ENCODE assay signal across 11 mouse cellular contexts in the genomic region with DNA sequence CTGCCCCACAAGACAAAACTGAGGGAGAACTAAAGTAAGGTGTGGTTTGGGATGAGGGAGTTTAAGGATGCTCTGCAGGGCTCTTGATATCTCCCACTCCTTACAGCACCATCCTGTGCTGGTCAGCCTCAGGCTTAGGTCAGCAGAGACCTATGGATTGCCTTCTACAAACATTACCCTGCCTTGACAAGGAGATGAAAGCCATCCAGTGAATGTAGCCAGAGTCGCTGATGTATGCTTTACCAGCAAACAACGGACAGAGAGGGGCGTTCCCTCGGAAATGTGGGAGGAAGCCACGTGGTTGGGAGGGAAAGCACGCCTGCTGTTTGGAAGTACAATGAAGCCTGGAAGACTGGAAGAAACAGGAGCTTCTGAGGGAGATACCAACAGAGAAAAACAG.
DNase-seq lines count a peak whose midpoint lies in the region; ATAC-seq and TF ChIP-seq lines count a peak whose summit lies in the region.
"Had no signal": no experiment of that assay in that cellular context is flagged by ENCODE, and none has a peak within 500 bp of the region (broad histone marks: within the 10 kb centered on the region; RNA-seq: fewer than 3 reads in every experiment).

No protein-coding gene starts in this region.

- intact Hi-C loops in heart, postnatal 14 days (cut with DNase I), result no loop called here
- intact Hi-C loops in left cerebral cortex, postnatal 36 days (cut with DNase I), result loop anchor here (5.0 kb wide), 1 partner anchor 57 kb away; no protein-coding TSS in a partner anchor

- H3K27ac ChIP-seq in heart, postnatal 0 days (ENCODE audit: low read depth), result no peak overlapping the region
- peak overlapping the region; percentile 77 for H3K27ac ChIP-seq in hindbrain, embryonic 14.5 days
- no peak overlapping the region for H3K27ac ChIP-seq in midbrain, postnatal 0 days (ENCODE audit: low read depth, low read length)

- peaks cover 22% of the 10 kb centered on the region for H3K36me3 ChIP-seq in heart, postnatal 0 days (replicated peaks; ENCODE audit: control insufficient read depth, insufficient read depth, low read length)
- peaks cover 26% of the 10 kb centered on the region for H3K36me3 ChIP-seq in hindbrain, embryonic 14.5 days (replicated peaks; ENCODE audit: control insufficient read depth, insufficient read depth)
- H3K36me3 ChIP-seq in midbrain, postnatal 0 days (ENCODE audit: insufficient read depth, low read length), result peaks cover 21% of the 10 kb centered on the region

- no peak for ATAC-seq in heart, postnatal 0 days (ENCODE audit: insufficient read depth, low read depth)
- peak; percentile 15; the same call in 1 of the 2 replicates for ATAC-seq in hindbrain, embryonic 14.5 days (ENCODE audit: low FRiP score)
- peak; percentile 6; the same call in 1 of the 2 replicates for ATAC-seq in midbrain, postnatal 0 days (ENCODE audit: low FRiP score)
- ATAC-seq: intestine, embryonic 16.5 days had no signal

- WGBS in heart, postnatal 0 days, result 14% methylated on average over 6 of the region's 6 CpGs
- 1% methylated on average over 6 of the region's 6 CpGs for WGBS in hindbrain, embryonic 14.5 days
- 2% methylated on average over 6 of the region's 6 CpGs for WGBS in midbrain, postnatal 0 days

- no peaks in the 10 kb centered on the region for H3K9me3 ChIP-seq in heart, postnatal 0 days (replicated peaks; ENCODE audit: control insufficient read depth, low read length)
- H3K9me3 ChIP-seq in hindbrain, embryonic 14.5 days (ENCODE audit: control insufficient read depth, low read length), result no peaks in the 10 kb centered on the region
- H3K9me3 ChIP-seq in midbrain, postnatal 0 days (ENCODE audit: low read length), result no peaks in the 10 kb centered on the region

- no peak overlapping the region for H3K4me3 ChIP-seq in heart, postnatal 0 days (ENCODE audit: low read depth, low read length)
- H3K4me3 ChIP-seq in hindbrain, embryonic 14.5 days (replicated peaks; ENCODE audit: low read length), result no peak overlapping the region
- H3K4me3 ChIP-seq in midbrain, postnatal 0 days (ENCODE audit: low read depth, low read length), result no peak overlapping the region

- peak; percentile 19 for DNase-seq in heart, postnatal 0 days (ENCODE audit: low spot score)
- no peak for DNase-seq in heart, postnatal 14 days
- peak; percentile 54 for DNase-seq in brain, embryonic 18.5 days (ENCODE audit: low read depth, low spot score)
- peak; percentile 72 for DNase-seq in hindbrain, embryonic 14.5 days (ENCODE audit: low spot score)
- DNase-seq in midbrain, postnatal 0 days (ENCODE audit: low spot score), result peak; percentile 36
- no peak for DNase-seq in left cerebral cortex, postnatal 36 days (ENCODE audit: low spot score in 2 of 2)
- no peak for DNase-seq in layer of hippocampus, postnatal 10 days (ENCODE audit: low spot score in 2 of 2)
- no peak for DNase-seq in spleen, adult 12 weeks (ENCODE audit: low spot score)
- DNase-seq: cerebellum, postnatal 25 days; thymus, postnatal 36 days had no signal

- H3K27me3 ChIP-seq in heart, postnatal 0 days (ENCODE audit: control insufficient read depth, insufficient read depth, low read length), result no peaks in the 10 kb centered on the region
- no peaks in the 10 kb centered on the region for H3K27me3 ChIP-seq in hindbrain, embryonic 14.5 days (ENCODE audit: control insufficient read depth, insufficient read depth, low read length)
- H3K27me3 ChIP-seq in midbrain, postnatal 0 days (ENCODE audit: insufficient read depth, low read length), result no peaks in the 10 kb centered on the region

- no peak for TF ChIP-seq CTCF in heart, postnatal 0 days (IDR thresholded peaks at IDR 0.05; ENCODE audit: low read depth)
- no peak for TF ChIP-seq CTCF in midbrain, postnatal 0 days (IDR thresholded peaks at IDR 0.05)

- no peak for TF ChIP-seq EP300 in heart, postnatal 0 days (IDR thresholded peaks at IDR 0.05; ENCODE audit: low read depth)

- no peak overlapping the region for H3K4me2 ChIP-seq in heart, postnatal 0 days (ENCODE audit: low read depth, low read length)
- peak overlapping the region; percentile 39 for H3K4me2 ChIP-seq in hindbrain, embryonic 14.5 days (replicated peaks)
- no peak overlapping the region for H3K4me2 ChIP-seq in midbrain, postnatal 0 days (ENCODE audit: low read depth, low read length, poor library complexity, severe bottlenecking)

- H3K4me1 ChIP-seq in heart, postnatal 0 days (ENCODE audit: control insufficient read depth, insufficient read depth), result 0 out of 2 replicates have a peak, but pooled peaks cover 9% of the 10 kb centered on the region
- H3K4me1 ChIP-seq in hindbrain, embryonic 14.5 days (replicated peaks; ENCODE audit: control insufficient read depth, insufficient read depth, low read length), result peaks cover 76% of the 10 kb centered on the region
- H3K4me1 ChIP-seq in midbrain, postnatal 0 days (ENCODE audit: insufficient read depth, low read length), result peaks cover 43% of the 10 kb centered on the region

- no peak overlapping the region for H3K9ac ChIP-seq in heart, postnatal 0 days (replicated peaks; ENCODE audit: low read depth, low read length)
- H3K9ac ChIP-seq in hindbrain, embryonic 14.5 days, result peak overlapping the region; percentile 12
- no peak overlapping the region for H3K9ac ChIP-seq in midbrain, postnatal 0 days (replicated peaks; ENCODE audit: low read length, poor library complexity, severe bottlenecking)

Comparison
In these comparisons a context has a peak if more than half of its experiments do, and no peak if none do; other contexts are left out.
1. DNase-seq: peak in heart, postnatal 0 days (single experiment), brain, embryonic 18.5 days (single experiment), hindbrain, embryonic 14.5 days (single experiment) and midbrain, postnatal 0 days (single experiment); none in heart, postnatal 14 days (0 of 2), left cerebral cortex, postnatal 36 days (0 of 2), layer of hippocampus, postnatal 10 days (0 of 2) and spleen, adult 12 weeks (single experiment).